Mouse (Mus musculus) regulatory T cell (primary cell): Measurements from ENCODE around the gene Crim1.

Experiments used
- in situ Hi-C: fragments of 300-600 bp; cut with MboI, MseI; formaldehyde crosslinking; loops from one replicate; pipeline ENCODE4 v1.15.1; 2025; ENCODE audit warnings: high pct_unique_total_duplicates

Crim1 gene

DNA sequence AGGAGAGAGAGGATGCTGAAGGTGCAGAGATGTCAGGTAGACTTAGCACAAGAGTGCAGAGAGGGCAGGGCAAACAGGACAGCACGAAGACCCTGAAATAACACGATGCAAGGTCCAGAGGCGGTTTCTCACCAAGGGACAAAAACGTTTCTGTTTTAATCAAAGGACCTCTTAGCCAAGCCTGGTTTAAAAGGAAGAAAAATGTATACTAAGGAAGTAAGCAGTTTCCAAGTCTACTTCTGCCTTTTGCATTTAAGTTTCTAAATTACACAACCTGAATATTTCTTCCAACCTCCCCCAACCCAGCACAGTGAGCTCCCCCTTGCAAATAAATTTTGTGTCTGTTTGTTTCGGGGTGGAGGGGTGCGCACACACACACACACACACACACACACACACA is 173.1 kb downstream of the Crim1 start:
- in situ Hi-C loops = no loop called here

DNA sequence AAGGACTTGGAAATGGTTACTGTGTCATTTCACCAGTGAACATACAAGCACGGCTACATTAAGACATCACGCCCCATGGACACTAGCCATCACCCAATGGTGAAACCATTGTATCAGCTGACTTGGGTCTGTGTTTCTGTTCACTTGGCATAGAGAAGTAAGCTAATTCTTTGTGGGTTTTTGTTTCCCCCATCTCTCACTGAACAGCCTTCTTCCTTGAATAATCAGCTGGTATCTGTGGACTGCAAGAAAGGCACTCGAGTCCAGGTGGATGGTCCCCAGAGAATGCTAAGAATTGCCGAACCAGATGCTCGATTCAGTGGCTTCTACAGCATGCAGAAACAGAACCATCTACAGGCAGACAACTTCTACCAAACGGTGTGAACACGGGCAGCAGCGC is 173.8 kb downstream of the Crim1 start:
- in situ Hi-C loops = no loop called here

DNA sequence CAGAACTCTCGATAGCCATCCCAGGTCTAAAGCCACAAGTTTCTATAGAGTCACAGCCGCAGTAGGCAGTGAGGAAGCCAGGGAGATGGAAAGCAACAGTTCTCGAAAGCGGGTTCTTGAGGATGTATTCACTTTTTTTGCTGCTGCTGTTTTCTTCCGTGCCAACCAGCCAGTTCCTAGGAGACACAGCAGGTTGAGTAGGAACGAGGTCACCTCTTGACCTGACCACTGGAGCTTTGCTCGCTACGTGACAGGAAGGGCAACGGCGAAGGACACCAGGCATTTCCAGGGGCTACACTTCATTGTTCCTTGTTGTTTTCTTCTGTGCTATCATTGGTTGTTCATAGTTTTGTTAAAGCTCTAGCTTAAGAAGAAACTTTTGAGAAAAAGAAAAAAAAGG is 174.7 kb downstream of the Crim1 start:
- in situ Hi-C loops = no loop called here

DNA sequence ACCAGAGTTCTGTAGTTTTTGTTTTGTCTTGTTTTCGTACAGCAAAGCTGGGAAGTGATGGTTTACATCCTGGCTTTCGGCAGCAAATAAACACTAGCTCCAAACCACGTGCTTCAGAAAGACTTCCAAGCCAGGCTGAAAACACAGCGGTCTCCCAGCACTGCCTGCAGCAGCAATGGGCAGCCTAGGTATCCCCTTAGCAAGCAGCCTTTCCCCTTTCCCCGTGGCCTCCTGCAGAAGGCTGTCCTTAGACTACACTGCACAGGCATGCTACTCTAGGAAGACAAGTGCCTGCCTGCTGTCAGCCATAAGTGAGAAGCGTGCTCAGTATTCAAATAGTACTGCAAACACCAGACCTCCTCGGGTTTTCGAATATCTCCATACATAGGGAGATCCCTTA is 176.5 kb downstream of the Crim1 start:
- in situ Hi-C loops = no loop called here

DNA sequence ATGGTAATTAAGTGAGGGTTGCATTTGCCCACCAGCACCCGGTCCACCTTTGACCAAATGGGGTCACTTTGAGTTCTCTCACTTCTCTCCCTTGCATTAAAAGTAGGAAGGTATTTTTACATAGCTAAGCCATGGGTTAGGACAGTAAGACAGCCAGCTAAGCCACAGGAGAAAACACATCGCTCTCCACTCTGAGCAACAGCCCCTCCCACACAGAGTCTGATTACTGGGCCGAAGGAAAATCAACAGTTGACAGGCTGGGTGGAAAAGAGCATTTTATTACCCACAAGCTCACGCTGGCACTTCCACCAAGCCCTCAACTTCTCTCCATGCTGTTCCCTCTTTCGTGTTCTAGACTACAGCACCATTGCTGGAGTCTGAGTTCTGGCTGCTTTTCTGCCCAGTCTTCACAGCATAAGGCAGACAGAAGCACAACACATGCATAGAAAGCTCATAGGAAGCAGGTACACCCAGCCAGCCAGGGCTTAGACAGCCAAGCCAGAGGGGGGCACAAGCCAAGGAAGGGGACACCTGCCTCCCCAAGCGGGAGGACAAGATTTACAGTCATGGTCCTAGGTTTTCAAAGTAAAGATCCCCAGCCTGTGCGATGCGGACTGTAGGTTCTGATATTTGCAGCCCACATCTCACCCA is 179.2 kb downstream of the Crim1 start:
- in situ Hi-C loops = no loop called here

DNA sequence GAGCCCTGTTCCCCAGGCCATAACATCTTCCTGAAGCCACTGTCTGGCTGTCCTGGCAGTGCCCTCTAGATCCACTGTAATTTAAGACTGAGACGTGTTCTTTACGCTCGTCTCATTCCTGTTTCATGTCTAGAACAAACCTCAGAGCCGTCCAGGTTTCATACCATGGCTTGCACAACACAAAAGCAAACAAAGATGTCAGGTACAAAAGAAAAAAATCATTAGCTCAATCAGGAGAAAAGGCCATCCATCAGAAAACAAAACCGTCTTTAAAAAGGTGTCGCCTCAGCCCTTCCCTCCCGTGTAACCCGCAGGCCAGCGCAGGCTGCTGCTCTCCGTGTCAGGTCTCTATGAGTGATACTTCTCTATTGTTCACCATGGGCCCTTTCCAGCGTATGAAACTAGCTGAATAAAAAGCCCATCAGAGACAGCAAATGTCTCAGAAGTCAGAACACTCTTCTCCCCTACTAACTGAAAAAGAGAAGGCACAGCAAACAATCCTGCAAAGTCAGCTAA is 179.7 kb downstream of the Crim1 start:
- in situ Hi-C loops = no loop called here

DNA sequence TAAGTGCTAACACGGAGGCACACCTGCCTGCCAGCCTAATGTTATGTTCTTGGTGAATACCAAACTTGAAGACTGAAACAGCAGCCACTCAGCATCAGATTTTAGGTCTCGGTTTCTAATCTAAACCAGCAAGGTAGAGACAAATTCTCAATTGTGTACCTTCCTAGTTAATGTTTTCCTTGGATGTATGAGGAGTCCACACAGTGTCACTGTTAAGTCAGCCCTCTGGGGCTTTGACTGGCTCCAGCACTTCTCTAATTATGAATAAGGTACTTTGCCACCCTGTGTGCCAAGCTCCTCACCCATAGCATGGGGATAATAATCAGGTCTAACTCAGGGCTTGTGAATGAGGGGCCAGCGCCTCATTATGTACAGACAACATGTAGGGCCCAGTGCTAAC is 182.3 kb downstream of the Crim1 start:
- in situ Hi-C loops = no loop called here

DNA sequence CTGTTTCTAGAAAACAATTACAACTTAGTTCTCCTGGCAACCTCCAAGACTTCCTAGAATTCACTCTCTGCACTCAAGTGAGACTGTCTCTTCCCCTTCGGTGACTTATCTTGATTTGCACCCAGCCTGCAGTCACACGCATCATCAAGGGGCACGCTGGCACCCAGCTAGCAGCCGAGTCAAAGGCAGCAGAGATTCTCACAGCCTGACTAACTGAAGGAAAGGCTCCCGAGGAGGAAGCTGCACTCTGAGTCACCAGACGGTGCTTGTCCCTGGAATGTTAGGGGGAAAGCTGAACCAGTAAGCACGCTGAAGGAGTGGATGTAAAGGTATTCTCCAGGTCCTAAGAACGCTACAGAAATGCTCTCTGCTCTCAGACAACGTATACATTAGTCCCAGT is 187.6 kb downstream of the Crim1 start:
- in situ Hi-C loops = no loop called here

DNA sequence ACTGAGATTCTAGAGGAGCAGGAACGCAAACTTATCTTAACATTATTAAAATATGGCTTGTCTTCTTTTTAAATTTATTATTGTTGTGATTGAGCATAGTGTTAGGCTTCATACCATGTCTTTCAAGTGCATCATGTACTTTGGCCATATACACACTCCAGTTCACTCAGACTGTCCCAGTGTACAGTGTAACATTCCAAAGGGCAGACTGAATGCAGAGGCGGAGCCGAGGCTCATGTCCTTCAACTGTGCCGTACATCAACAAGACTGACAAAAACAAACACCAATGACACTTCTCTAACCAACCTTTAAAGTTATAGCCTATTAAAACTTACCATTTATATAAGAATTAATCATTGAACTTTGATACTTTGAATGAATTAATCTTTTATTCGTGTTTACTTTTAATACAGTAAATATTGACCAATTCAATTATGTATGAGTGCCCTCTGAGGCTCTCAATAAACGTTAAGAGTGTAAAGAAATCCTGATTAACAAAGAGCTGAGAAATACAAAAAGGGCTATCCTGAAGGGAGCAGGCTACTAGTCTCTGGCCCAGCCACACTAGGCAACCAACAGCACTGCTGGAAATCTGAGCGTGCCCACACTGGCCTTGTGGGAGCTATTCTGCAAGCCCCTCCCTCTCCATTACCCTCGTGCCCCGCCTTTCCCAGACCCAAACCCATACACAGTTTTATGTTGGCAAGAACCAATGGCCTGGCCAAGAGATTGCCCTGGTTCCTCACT is 188.2 kb downstream of the Crim1 start:
- in situ Hi-C loops = no loop called here

DNA sequence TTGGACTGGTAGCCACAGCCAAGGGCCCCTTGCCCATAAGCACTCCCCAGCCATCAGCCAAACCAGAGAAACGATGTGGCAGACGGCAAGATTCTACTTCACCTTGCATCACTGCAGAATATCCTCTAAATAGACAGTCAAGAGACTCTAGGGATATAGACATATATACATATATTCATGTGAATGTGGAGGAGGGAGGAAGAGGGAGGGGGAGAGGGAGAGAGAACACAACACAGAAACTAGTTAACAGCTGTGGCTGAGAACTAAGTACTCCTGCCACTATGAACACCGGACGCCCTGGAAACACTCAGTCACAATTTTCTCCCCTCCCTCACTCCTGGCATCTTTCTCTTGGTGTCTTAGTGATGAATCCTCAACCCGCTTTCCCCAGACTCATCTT is 189.5 kb downstream of the Crim1 start:
- in situ Hi-C loops = no loop called here

DNA sequence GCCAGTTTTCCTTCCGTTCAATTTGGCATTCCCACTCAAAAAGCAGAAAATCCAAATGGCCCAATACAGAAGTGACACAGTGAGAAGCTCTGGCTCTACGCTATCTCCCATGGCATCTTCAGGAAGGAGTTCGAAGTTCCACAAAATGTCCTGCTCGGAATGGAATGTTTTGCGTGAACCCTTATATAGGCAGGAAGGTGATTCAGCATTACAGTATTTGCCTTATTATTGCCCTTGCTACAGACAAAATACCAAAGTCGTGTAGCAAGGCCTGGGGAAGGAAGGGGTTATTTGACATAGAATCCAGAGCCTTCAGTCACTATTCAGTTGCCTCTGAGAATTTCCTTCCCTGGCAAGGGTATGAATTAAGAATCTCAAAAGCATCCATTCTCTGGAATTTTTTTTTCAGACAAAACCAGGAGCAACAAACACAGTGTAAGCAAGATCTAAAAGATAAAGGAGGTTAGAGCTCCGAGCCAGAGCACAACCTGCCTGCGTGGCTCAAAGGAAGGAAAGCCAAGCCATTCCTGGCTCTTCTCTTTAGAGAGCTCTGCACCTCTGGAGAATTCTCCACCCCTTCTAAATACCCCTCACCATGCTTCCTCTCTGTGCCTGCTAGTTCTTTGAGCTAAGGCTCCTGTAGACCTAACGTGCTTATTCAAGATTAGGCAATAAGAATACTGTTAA is 192.5 kb downstream of the Crim1 start:
- in situ Hi-C loops = no loop called here

DNA sequence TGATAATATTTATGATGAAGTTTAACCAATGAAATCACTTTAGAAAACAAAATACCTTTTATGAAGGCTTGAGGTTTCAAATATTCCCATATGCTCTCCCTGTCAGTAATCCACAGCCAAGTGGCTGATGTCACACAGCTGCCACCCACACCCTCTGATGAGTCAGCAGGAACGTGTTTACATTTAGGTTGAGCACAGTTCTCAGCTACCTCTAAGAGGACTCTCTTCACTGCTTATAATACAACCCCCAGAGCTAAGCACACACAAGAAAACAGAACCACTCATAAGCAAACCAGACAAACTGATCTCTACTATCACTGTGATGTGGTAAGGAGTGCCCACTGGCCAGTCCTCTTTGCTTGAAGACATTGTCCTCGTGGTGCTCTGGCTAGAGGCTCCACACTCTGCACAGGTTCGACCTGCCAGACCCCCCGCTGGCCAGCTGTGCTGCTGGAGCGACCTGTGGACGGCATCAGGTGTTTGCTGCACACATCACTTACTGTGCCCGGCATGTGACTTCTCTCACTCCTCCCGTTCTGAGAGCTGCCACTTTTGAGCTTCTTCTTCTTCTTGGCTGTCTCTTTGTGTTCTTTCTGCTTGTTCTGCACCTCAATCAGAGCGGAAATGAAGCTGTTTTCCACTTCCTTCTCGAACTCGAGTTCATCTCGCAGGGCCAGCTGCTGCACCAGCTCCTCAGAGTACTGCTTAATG is 200.2 kb downstream of the Crim1 start:
- in situ Hi-C loops = no loop called here

DNA sequence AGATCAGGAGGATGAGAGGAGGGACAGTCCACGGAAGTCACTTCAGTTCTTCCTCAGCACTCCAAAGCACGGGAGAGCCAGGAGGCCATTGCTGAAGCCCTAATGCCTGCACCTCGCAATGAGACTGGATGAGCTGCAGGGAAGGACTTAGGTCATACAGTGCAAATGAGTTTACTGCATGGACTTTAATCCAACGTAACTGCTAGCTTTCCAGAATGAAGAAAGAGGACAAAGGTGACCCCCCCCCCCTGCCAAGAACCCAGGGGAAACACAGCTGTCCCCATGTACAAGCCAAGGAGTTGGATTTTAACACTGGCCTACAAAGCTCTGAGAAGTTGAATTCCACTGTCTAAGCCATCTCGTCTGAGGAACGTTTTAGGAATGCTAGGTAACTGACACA is 201.3 kb downstream of the Crim1 start:
- in situ Hi-C loops = no loop called here

DNA sequence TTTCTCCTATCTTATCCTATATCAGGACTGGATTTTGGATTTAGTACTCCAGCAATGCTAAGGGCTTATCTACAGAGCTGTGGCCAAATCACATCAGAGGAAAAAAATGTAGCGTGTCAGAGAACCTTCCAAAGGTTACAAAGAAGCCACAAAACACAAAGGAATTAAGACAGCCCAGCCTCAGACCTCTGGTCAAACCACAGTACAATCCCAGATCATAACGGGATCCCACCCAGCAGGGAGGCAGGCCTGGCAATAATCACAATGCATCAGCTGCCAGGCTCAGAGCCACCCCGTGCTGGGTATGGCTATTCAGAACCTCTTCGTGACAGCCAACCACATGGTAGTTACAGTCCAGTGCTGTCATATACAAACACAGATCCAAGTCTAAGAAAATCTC is 201.7 kb downstream of the Crim1 start:
- in situ Hi-C loops = no loop called here

DNA sequence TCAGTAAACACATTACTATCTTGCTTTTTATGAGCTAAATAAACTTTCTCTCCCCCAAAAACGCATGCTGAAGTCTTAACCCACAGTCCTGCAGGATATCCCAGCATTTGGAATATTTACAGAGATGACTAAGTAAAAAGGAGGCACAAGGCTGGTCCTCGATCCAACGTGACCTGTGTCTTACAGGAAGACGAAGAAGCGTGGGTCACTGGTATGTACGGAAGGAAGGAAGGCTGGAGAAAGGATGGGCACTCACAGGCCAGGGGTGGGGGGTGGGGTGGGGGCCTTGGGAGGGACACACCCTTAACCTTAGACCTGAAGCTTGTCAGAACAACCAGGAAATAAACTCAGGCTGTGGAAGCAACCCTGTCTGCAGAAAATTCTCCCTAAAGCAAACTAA is 202.1 kb downstream of the Crim1 start:
- in situ Hi-C loops = no loop called here

DNA sequence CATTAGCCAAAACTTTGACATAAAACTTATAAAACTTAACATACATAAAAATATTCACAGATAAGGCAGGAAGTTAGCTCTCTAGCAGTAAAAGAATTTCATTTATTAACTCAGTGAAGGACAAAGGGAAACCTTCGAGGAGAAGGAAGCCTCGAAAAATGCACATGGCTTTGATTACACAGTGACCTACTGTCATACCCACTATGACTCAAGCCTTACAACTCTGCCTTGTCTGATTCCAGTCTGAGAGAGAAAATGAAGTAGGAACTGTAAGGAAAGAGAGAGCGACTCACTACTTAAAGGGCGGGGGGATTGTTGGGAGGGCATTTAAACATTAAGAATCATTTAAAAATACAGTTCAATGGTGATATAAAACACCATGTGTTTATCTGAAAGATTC is 203.2 kb downstream of the Crim1 start:
- in situ Hi-C loops = no loop called here

DNA sequence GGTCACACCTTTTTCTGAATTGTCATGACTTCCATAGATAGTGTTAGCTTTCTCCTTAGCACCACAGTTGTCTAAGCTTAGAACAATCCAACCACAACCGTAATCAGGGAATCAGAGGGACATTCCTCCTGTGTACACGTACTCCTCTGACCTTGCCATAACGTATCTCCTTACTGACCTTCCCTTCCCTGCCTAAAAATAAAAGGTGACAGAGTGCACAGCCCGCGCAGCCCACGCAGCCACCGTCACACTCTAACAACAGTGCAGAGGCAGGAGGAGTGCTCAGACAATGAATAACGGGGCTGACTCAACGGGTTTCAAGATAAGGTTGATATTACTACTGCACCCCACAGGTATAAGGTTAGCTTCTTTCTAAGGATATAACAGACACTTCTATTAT is 203.8 kb downstream of the Crim1 start:
- in situ Hi-C loops = no loop called here

DNA sequence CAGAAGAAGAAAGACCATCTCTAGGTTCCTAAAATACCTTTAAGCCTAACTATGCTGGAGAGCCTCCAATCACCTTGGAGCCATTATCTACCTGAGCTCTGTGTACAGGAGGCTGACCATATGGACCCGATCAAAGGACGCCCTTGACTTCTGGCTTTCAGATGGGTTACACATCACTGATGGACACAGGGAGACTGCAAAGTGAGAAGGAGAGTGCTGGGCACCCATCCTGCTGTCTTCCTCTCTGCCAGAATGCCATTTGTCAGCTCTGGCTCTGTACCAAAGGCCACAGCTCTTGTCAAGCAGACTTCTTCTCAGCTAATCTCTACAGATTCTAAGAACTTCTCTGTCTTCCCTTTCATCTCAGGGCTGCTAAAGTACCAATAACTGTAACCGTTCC is 205.3 kb downstream of the Crim1 start:
- in situ Hi-C loops = no loop called here

DNA sequence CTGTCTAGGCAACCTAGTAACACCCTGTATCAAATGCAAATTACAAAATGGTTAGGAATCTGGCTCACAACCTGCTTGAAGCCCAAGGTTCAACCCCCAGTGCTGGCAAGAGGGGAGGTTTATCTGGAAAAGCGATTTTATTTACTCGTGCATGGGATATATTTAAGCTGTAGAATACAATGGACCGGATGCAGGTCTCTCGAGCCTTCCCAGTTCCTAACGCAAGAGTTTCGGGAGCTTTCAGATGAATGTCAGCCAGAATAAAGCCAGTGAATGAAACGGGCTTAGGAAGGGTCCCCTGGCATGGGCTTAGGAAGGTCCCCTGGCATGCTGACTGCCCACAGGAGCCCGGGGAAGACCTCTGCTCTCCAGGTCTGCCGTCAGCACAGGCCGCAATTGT is 206.8 kb downstream of the Crim1 start:
- in situ Hi-C loops = no loop called here

DNA sequence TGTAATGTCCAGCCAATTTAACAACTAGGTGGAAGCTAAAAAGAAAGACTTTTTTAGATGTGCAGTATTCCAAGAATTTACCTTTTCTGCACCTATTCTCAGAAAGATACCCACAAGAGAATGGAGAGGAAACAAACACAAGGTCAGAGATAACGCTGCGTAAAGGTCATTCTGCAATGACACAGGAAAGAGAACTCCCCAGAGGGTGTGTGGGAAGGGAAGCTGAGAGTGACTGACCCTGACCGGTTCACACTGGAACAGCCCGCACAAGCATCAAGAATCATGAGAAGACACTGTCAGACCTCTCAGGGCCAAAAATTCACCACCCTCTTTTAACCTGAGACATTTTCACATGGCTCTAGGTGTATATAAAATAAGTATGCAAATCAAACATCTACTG is 207.5 kb downstream of the Crim1 start:
- in situ Hi-C loops = no loop called here

DNA sequence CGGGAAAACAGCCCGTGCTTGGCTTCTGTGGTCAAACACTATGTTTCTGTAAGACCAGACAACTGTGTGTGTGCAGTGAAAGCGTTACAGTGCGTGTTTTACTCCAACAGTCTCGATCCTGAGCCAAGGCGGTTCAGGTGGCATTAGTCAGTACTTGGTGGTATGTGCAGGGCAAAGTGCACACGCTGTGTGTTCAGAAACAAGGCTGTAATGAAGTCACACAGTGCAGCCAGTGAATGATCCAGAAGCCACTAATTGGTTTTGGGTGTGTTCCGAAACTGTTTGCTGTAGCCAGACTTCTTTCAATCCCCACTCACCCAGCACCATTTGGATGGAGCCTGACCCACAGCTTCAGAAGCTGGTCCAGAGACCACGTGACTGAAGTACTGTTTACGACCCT is 208.3 kb downstream of the Crim1 start:
- in situ Hi-C loops = no loop called here

DNA sequence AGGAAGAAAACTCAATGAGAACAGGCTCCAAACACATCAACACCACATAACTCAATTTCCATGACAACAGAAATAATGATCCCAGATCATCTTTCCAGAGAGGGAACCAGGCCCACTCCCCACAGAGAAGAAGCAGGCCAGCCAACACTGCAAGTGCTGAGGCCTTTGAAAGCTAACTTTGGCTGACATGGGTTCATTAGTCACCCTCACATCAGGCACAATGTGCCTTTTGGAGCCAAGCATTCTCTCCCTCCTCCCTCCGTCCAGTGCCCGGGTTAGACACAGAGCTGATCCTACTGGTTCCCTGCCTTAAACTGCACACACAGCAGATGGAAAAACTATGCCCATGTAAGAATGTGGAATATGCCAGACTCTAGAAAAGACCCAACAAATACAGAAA is 209.9 kb downstream of the Crim1 start:
- in situ Hi-C loops = no loop called here
